Mouse (Mus musculus) lung, postnatal 14 days (tissue): ENCODE measurements around the gene Slc5a5.

ENCODE experiments used
- DNase-seq: peaks from one replicate; pipeline ENCODE4 v3.0.0; 2021

Slc5a5 gene

GRCm38 (mm10) chr8:70878178-70878577, 14.4 kb downstream of the Slc5a5 start:
- DNase-seq = no peak

- DNase-seq = no peak
These were observed 16.2 kb downstream of the Slc5a5 start for GRCm38 (mm10) chr8:70876382-70876781.

GRCm38 (mm10) chr8:70874441-70874840, 18.1 kb downstream of the Slc5a5 start:
- DNase-seq = no peak

- peak; percentile 97 for DNase-seq
These were observed 19.1 kb downstream of the Slc5a5 start, which contains the start of gene Ccdc124 for GRCm38 (mm10) chr8:70873364-70873985. Gene Ccdc124, minus strand, starts transcription at chr8:70873935.

GRCm38 (mm10) chr8:70872643-70873363, 19.8 kb downstream of the Slc5a5 start:
- no peak for DNase-seq

- DNase-seq = no peak
These were observed 21.3 kb downstream of the Slc5a5 start for GRCm38 (mm10) chr8:70871195-70871807.

GRCm38 (mm10) chr8:70869601-70870041, 22.9 kb downstream of the Slc5a5 start:
- peak; percentile 85 for DNase-seq

GRCm38 (mm10) chr8:70869199-70869571, 23.4 kb downstream of the Slc5a5 start:
- no peak for DNase-seq

GRCm38 (mm10) chr8:70868559-70869198, 23.9 kb downstream of the Slc5a5 start:
- DNase-seq = peak; percentile 57

- DNase-seq = no peak
These were observed 26.0 kb downstream of the Slc5a5 start for GRCm38 (mm10) chr8:70866566-70866965.

GRCm38 (mm10) chr8:70866001-70866520, 26.5 kb downstream of the Slc5a5 start:
- peak; percentile 22 for DNase-seq

GRCm38 (mm10) chr8:70865350-70866000, 27.1 kb downstream of the Slc5a5 start:
- DNase-seq = peak; percentile 99

- DNase-seq = no peak
These were observed 27.8 kb downstream of the Slc5a5 start for GRCm38 (mm10) chr8:70864712-70865221.

- DNase-seq = no peak
These were observed 28.4 kb downstream of the Slc5a5 start for GRCm38 (mm10) chr8:70863956-70864711.

GRCm38 (mm10) chr8:70862824-70863641, 29.5 kb downstream of the Slc5a5 start, which contains the start of gene Kcnn1:
Gene Kcnn1, minus strand, starts transcription at chr8:70863258.
- no peak for DNase-seq

- DNase-seq = no peak
These were observed 35.0 kb downstream of the Slc5a5 start for GRCm38 (mm10) chr8:70857516-70857915.

GRCm38 (mm10) chr8:70856541-70857197, 35.9 kb downstream of the Slc5a5 start:
- DNase-seq = peak; percentile 71

- DNase-seq = no peak
These were observed 36.5 kb downstream of the Slc5a5 start for GRCm38 (mm10) chr8:70856028-70856427.

- DNase-seq = no peak
These were observed 38.7 kb downstream of the Slc5a5 start for GRCm38 (mm10) chr8:70853863-70854262.

- DNase-seq = no peak
These were observed 39.8 kb downstream of the Slc5a5 start for GRCm38 (mm10) chr8:70852595-70853231.
